Mouse (Mus musculus) testis, postnatal 14 days (tissue): ENCODE data around the gene Gm28778.
"Not testable (repeated sequence)": the region's sequence is repeated elsewhere in the genome, so short reads cannot be mapped to it uniquely, and the experiment has no call there.

ENCODE experiments used
- DNase-seq: peaks from one replicate; pipeline ENCODE4 v3.0.0; 2021; ENCODE audit warnings: low spot score

Gm28778 gene

GRCm38 (mm10) chr1:53296581-53297383 lies at the start of gene Gm28778, which contains the start of the genes Pms1 and Ormdl1:
Gene Gm28778, plus strand, starts transcription at chr1:53297111.
Gene Pms1, minus strand, starts transcription at chr1:53297018.
Gene Ormdl1, plus strand, starts transcription at chr1:53297095.
- peak; percentile 94 for DNase-seq

- DNase-seq, result not testable (repeated sequence)
Observed at GRCm38 (mm10) chr1:53264958-53265612, 31.8 kb upstream of the Gm28778 start.

DNA sequence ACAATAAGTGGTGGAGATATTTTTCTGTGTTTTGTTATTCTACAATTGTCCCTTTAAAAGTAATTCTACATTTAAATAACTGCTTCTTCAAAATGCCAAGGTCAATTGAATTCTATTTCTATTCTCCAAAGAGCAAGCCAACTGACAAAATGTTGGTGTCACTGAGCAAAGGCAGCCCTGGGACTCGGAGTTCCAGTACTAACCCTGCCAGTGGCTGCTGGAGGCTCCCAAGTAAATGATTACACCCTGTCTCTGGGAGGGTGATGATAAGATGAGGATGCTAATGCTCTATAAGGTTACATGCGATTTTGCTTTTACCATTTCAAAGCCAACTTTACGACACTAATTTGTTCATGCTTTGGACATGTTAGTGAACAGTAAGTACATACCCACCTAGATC lies 27.0 kb upstream of the Gm28778 start:
- no peak for DNase-seq

- DNase-seq, result no peak
Observed at GRCm38 (mm10) chr1:53272646-53273045, 24.3 kb upstream of the Gm28778 start.

GRCm38 (mm10) chr1:53291197-53291596 lies 5.7 kb upstream of the Gm28778 start:
- no peak for DNase-seq

- no peak for DNase-seq
Observed at GRCm38 (mm10) chr1:53300506-53300905, 3.6 kb downstream of the Gm28778 start.

DNA sequence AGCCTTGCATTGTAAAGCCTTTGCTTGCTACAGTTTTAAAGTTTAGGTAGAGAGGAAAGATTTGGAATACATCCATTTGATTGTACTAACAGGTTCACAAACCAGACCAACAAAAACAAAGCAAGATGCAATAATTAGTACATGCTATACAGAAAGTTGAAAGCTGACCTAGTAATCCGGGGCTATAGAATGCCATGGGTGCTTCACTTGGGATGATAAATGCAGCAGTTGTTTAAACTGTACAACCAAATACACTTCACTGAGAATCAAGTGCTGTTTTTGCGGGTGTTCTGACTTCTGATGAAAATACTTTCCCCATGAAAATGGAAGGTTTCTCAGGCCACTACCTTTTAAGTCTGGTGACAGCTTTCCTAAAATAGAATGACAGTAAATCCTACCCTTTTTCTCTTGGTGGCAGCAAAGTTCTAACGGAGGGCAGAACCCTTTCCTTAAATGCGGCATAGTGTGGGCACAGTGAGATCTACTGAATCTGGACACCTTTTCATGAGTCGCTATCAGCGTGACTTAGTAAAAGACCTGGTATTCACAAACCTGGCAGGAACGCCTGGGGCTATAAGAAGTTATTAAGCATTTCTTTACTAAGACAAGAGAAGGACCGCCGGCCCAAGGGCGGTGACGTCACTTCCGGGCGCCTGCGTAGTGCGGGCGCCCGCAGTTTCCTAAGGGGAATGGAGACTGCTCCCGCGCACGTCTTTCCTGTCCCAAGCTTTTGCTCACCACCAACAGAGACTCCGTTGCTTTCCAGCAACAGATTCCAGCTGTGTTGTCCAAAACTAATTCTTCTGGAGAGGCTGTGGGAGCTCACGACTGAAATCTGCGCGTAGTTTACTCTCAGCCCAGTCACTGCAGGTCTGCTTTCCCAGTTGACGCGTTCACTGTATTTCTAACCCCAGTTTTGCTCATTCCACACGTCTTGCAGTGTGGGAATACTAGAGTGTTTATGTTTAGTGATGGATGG lies 16.4 kb downstream of the Gm28778 start, which contains the start of gene Osgepl1:
TSS of gene Osgepl1 (plus strand) at position 636 of the 979 bp plus-strand sequence.
- peak; percentile 78 for DNase-seq

GRCm38 (mm10) chr1:53321662-53322344 lies 24.9 kb downstream of the Gm28778 start:
- DNase-seq, result no peak

- DNase-seq, result no peak
Observed at GRCm38 (mm10) chr1:53323254-53323653, 26.3 kb downstream of the Gm28778 start.

- no peak for DNase-seq
Observed at GRCm38 (mm10) chr1:53324277-53324676, 27.4 kb downstream of the Gm28778 start.

GRCm38 (mm10) chr1:53324827-53325494 lies 28.1 kb downstream of the Gm28778 start:
- no peak for DNase-seq

- not testable (repeated sequence) for DNase-seq
Observed at GRCm38 (mm10) chr1:53333527-53333926, 36.6 kb downstream of the Gm28778 start.

DNA sequence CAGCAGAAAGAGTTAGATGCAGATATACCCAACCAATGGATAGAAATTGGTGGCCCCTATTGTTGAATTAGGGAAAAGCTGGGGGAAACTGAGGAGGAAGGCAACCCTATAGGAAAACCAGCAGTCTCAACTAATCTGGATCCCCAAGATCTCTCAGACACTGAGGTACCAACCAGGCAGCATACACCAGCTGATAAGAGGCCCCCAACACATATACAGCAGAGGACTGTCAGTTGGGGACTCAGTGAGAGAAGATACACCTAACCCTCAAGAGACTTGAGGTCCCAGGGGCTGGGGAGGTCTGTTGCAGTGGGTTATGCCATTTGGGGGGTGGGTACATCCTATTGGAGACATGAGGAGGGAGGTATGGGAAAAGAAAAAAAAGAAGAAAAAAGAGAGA lies 38.6 kb downstream of the Gm28778 start:
- DNase-seq, result no peak

- not testable (repeated sequence) for DNase-seq
Observed at GRCm38 (mm10) chr1:53337403-53337802, 40.5 kb downstream of the Gm28778 start.

- DNase-seq, result no peak
Observed at GRCm38 (mm10) chr1:53341071-53341470, 44.2 kb downstream of the Gm28778 start.

- DNase-seq, result peak; percentile 92
Observed at GRCm38 (mm10) chr1:53352327-53353261, 55.7 kb downstream of the Gm28778 start, which contains the start of the genes Asdurf, Gm28551 and Asnsd1. Gene Asdurf, minus strand, starts transcription at chr1:53352619. Gene Gm28551, minus strand, starts transcription at chr1:53352667. Gene Asnsd1, minus strand, starts transcription at chr1:53352752.

DNA sequence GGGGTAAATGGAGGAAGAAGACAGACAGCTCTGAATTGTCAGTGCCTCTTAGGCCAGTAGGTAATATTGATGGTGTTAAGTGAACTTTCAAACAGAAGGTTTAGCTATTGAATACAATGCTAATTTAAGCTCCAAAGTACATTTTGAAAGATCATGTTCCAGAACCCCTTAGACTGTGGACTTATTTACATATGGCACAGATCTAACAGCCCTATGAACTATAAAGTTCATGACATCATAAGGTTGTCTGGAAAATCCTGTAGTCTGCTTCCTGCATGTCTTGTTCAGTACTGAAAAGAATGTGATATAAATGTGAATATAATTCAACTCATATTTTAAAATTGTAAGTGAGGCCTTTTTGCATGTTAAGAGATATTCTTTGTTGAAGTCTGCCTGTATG lies 62.1 kb downstream of the Gm28778 start:
- no peak for DNase-seq
